Mouse (Mus musculus): ENCODE results near the gene Ifi47.

Ifi47 gene

GRCm38 (mm10) chr11:49088990-49089652 is 12.7 kb downstream of the Ifi47 start:
- in situ Hi-C loops (cut with MboI, MseI), result loop anchor here in 1 of 2 experiments (5.0 kb wide), 1 partner anchor 37 kb away; the partner anchor contains the start of gene 9930111J21Rik2

- in situ Hi-C loops (cut with MboI, MseI), result loop anchor here in 1 of 2 experiments (5.0 kb wide), 1 partner anchor 38 kb away; the partner anchor contains the start of gene 9930111J21Rik2
Observed at GRCm38 (mm10) chr11:49089735-49090507, 13.5 kb downstream of the Ifi47 start.

- in situ Hi-C loops (cut with MboI, MseI), result no loop called here
Observed at GRCm38 (mm10) chr11:49090551-49090950, 14.2 kb downstream of the Ifi47 start.

DNA sequence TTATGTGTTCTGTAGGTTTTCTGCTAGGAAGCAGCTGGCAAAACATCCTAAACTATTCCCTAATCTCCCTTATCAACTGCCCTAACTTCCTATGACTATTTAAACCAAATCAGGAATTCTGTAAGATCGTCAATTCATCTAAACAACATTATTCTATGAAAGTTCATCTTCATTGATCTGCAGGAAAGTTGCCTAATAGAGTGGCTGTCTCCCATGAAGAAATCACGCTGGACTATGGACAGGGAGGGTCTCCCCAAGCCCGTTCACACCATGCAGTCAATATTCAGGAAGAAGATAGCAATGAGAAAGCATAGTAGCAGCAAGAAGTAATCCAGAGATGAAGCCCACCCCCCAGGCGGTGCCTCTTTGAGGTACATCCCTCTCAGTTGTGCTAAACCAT is 14.8 kb downstream of the Ifi47 start:
- in situ Hi-C loops (cut with MboI, MseI), result no loop called here

GRCm38 (mm10) chr11:49092053-49092586 is 15.7 kb downstream of the Ifi47 start:
- in situ Hi-C loops (cut with MboI, MseI), result no loop called here

- in situ Hi-C loops (cut with MboI, MseI), result no loop called here
Observed at GRCm38 (mm10) chr11:49092786-49093185, 16.4 kb downstream of the Ifi47 start.

DNA sequence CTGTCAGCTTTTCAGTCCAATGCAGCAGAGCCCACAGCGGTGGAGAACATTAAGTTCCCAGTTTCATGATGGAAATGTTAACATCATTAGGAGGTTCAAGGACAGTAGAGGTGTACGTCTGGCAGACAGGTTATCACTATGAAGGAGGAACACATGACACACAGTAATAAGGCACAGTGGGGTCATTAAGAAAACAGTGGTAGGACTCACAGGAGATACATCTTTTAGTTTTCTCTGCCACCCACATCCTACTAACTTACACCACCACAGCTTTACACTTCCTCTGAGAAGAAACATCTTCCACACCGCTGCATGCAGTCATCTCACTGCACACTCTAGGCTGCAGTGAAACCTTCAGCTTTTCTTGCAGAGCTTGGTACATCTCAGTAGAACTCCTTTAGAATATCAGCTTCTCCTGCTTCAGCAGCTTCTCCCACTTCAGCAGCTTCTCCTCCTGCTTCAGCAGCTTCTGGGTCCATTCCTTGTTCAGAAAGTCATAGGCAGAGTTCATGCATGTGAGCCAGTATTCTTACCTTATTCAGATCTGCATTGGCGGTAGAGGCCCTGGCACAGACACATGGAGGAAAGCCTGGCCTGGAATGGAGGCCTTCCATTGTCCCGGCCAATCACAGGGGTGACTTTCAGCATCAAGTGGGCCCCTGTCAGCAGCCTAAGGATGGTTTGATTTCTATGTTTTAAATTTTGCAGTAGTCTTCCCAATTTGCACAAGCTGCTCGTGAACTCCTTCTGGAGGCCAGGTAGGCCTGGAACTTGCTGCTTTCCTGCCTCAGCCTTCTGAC is 17.7 kb downstream of the Ifi47 start:
- in situ Hi-C loops (cut with MboI, MseI), result no loop called here

DNA sequence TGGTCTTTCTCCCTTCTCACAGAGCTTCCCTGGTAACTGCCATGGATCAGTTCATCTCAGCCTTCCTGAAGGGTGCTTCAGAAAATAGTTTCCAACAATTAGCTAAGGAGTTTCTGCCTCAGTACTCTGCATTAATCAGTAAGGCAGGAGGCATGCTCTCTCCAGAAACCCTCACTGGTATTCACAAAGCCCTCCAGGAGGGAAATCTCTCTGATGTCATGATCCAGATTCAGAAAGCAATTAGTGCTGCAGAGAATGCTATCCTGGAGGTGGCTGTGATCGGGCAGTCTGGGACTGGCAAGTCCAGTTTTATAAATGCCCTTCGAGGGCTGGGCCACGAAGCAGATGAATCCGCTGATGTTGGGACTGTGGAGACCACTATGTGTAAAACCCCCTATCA is 19.0 kb downstream of the Ifi47 start:
- in situ Hi-C loops (cut with MboI, MseI), result loop anchor here in 1 of 2 experiments (5.0 kb wide), 4 partner anchors 38 to 308 kb away; partner anchors contain the start of gene Irgm1

- in situ Hi-C loops (cut with MboI, MseI), result no loop called here
Observed at GRCm38 (mm10) chr11:49100409-49100808, 24.0 kb downstream of the Ifi47 start.

- in situ Hi-C loops (cut with MboI, MseI), result no loop called here
Observed at GRCm38 (mm10) chr11:49101500-49101899, 25.1 kb downstream of the Ifi47 start.

DNA sequence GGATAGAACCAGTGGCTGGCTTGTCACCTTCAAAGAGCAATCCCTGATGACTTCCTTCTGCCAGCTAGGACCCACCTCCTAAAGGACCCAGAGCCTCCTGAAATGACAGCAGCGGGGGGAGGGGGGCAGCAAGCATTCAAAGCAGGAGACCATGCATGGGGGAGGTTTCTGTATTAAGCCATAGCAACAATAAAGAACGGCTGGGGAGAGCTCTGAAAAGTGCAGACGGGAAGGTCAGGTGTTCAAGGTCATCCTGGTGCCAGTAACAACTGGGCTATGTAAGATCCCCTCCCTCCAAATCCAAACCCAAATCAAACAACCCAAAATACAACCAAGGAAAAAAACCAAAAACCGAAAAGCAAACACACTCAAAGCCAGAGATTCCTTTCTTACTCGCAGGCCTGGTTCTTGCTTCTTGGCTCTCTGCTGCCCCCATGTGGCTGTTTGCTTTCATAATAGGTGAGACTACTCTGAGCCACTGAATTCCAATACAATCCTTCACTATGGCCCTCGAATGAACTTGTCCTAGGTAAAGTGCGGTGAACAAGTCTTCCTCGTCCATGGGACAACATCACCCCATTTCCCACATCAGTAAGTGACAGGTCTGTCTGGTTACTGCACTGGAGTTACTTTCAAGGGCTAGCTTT is 26.8 kb downstream of the Ifi47 start:
- in situ Hi-C loops (cut with MboI, MseI), result no loop called here

GRCm38 (mm10) chr11:49105752-49106151 is 29.4 kb downstream of the Ifi47 start:
- in situ Hi-C loops (cut with MboI, MseI), result loop anchor here in 1 of 2 experiments (5.0 kb wide), 2 partner anchors 162 to 233 kb away; partner anchors contain the start of gene Irgm1

DNA sequence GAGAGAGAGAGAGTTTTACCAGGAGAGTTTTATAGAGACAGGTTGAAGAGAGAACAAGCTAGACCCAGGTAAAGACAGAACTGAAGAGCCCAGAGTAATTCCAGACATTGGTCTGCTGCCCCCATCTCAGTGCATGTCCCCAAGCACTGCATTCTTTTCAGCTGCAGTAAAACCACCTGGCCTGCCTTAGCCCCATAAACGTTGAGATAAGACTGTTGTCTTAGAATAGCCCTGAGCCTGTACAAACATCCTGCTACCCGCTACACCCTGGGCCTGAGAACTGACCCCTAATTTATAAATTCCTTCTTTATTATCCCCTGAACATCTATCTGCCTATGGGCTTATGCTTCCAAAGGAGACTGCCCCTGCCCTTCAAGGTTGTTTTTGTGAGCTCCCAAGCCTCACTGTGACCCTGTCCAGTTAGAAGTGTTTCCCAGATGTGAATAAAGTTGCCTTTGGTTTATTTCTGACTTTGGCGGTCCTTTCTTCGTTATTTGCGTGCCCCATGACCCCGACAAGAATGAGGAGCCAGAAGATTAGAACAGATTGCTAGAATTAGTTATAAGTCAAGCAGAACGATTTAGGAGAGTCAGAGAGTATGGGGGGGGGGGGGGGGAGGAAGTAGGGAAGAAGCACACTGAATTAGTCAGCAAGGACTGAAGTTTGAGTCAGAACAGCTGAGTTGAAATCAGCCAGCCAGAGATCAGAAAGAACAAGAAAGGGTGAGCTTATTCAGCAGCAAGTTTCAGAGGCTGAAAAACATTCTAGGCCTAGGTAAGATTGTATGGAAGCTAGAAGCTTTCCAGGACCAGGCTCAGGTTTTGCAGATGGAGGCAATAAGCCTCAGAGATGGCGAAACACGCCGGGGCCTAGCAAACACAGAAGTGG is 31.5 kb downstream of the Ifi47 start:
- in situ Hi-C loops (cut with MboI, MseI), result loop anchor here in 1 of 2 experiments (5.0 kb wide), 2 partner anchors 159 to 236 kb away; partner anchors contain the start of gene Irgm1

GRCm38 (mm10) chr11:49108833-49109232 is 32.4 kb downstream of the Ifi47 start:
- in situ Hi-C loops (cut with MboI, MseI), result loop anchor here in 1 of 2 experiments (5.0 kb wide), 2 partner anchors 158 to 237 kb away; partner anchors contain the start of gene Irgm1

DNA sequence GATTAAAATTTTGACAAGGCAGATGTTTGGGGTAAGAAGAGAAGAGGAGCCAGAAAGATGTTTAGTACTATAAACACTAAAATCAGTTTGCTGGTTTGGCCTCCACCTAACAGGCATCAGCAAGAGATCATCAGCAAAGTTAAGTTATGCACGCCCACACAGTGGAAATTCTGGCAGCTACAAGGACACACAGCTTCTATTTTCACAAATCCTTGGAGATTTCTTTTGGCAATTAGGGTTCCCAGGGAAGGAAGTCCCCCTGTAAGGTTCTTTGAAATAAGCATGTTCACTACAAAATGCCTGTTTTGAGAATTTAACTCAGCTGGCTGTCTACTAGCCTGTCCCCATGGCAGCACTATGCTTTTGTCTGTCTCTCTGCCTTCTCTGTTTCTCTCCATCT is 34.6 kb downstream of the Ifi47 start:
- in situ Hi-C loops (cut with MboI, MseI), result loop anchor here in 1 of 2 experiments (5.0 kb wide), 2 partner anchors 71 to 136 kb away; no protein-coding TSS in a partner anchor

DNA sequence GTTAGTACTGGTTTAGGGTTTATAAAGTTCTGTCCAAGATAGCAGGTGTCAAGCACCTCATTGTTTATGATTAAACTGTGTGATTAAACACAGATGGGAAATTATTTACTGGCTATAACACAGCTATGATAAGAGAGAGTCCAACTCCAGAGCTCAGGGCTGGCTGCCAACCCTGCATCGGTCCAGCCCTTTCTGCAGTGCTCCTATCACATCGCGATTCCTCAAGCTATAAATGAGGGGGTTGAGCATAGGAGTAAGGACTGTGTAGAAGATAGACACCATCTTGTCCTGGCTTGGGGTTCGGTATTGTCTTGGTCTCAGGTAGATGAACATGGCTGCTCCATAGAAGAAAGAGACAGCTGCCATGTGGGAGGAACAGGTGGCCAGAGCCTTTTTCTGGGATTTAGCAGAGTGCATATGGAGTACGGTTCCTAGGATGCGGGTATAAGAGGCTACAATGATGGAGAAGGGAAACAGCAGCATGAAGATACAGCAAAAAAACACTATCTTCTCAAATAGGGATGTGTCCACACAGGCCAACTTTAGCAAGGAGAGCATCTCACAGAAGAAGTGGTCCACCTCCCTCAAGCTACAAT is 36.3 kb downstream of the Ifi47 start:
- in situ Hi-C loops (cut with MboI, MseI), result loop anchor here in 1 of 2 experiments (5.0 kb wide), 2 partner anchors 70 to 135 kb away; no protein-coding TSS in a partner anchor

DNA sequence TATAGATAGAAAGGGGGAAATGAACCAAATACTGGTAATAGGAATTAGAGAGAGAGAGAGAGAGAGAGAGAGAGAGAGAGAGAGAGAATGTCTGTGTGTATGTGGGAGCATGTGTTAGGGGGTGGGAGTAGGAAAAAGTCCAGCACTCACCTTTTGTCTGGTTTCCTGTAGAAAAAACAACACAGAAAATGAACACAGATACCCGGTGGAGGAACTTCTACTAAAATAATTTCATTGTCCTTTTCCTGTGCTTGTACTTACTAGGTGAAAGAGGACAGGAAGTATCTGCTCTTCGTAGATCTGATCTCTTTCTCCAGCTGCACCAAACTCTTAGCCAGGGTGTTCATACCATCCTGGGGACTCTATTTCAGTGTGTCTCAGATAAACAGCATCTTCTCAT is 37.8 kb downstream of the Ifi47 start:
- in situ Hi-C loops (cut with MboI, MseI), result loop anchor here in 1 of 2 experiments (5.0 kb wide), 2 partner anchors 68 to 133 kb away; no protein-coding TSS in a partner anchor

DNA sequence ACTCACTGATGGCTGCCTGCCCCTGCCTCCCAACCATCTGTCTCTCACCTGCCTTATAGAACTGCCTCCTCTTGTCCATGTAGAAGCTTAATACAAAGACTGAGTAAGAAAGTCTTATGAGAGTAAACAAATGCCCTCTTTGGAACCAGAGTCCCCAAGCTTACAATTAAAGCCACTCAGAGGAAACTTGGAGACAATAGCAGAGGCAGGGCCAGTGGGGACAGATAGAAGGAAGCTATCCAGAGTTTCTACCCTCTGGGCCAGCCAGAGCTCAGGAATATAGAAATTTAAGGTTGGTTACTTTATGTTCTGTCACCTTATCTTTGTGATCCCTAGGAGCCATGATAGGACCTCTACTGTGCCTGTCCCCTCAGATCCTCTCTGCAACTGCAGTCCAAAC is 38.4 kb downstream of the Ifi47 start, which contains the start of gene Olfr1396:
Gene Olfr1396 (minus strand): TSS at position 101 of the 400 bp plus-strand sequence.
- in situ Hi-C loops (cut with MboI, MseI), result loop anchor here (5.0 kb wide), 4 partner anchors 68 to 527 kb away; no protein-coding TSS in a partner anchor

DNA sequence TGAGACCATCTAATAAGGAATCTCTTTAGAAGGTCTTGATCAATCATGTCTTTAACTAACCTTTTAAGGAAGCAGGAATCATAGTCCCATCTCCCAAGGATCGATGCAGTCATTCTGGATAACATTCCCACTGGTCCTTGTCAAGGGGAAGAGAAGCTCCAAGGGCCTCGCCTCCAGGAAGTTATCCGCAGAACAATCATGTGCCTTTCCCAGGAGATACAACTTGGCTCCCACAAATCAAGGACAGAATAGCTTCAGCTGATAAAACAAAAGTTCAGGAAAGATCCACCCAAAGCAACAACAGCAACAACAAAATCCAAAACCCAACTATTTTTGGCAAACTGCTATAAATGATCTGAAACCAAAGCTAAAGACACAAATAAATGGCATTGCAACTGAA is 43.2 kb downstream of the Ifi47 start:
- in situ Hi-C loops (cut with MboI, MseI), result loop anchor here (5.0 kb wide), 2 partner anchors 143 to 532 kb away; no protein-coding TSS in a partner anchor
